Mouse (Mus musculus): ENCODE results near the gene Mc3r.

DNA sequence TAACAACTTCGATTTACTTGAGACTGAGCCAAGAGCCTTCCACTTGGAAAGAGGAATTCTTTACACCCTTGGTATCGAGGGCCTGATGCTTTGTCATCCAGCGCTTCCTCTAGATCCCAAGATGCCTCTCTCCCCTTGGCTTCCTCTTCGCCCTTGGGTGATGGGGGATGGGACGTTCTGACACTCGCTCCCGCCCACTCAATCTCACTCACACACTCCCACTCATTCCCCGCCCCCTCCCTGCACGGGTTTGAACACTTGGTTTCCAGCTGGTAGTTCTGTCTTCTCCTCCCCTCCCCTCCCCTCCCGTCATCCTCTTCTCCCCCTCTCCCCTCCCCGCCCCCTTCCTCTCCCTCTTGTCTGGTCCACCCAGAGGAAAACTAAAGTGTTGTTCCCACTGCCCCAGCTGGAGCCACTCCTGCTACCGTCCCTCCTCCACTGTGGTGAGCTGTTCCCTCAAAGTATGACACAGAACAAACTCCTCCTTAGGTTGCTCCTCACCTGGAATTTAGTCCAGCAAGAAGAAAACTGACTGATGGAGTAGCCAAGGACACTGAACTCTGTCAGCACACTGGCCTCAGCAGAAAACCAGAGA is 9.3 kb downstream of the Mc3r start:
- TF ChIP-seq GATA1 (IDR thresholded peaks at IDR 0.05; ENCODE audit: borderline replicate concordance, low read length): no peak
- TF ChIP-seq FLI1 (IDR thresholded peaks at IDR 0.05; ENCODE audit: low read length): no peak
